Mouse (Mus musculus) embryonic facial prominence, embryonic 10.5 days (tissue): ENCODE data around the gene Uso1. TPM values are rescaled to one million over a fixed set of nuclear protein-coding genes. Genes with fewer than 3 reads are reported as not detected.

Source experiments
- DNase-seq: peaks from one replicate; pipeline ENCODE4 v3.0.0-alpha.2; 2017; ENCODE audit warnings: low spot score
- H3K27ac ChIP-seq: fragments of 300-500 bp; sonication (generic); replicated peaks from 2 replicates; pipeline ENCODE4 v1.5.1; 2016; ENCODE audit warnings: mild to moderate bottlenecking
- H3K27me3 ChIP-seq: fragments of 300-500 bp; sonication (generic); replicated peaks from 2 replicates; pipeline ENCODE4 v1.6.1; 2016; ENCODE audit warnings: low read depth, mild to moderate bottlenecking; ENCODE audit not compliant: poor library complexity, severe bottlenecking
- H3K36me3 ChIP-seq: fragments of 300-500 bp; sonication (generic); replicated peaks from 2 replicates; pipeline ENCODE4 v1.6.1; 2016; ENCODE audit warnings: mild to moderate bottlenecking, moderate library complexity
- H3K4me1 ChIP-seq: fragments of 300-500 bp; sonication (generic); 2 replicates; pipeline ENCODE4 v1.6.1; 2016
- H3K4me3 ChIP-seq: fragments of 300-500 bp; sonication (generic); 2 replicates; pipeline ENCODE4 v1.5.1; 2016; ENCODE audit warnings: mild to moderate bottlenecking, moderate library complexity
- H3K9me3 ChIP-seq: fragments of 300-500 bp; sonication (generic); 2 replicates; pipeline ENCODE4 v1.6.1; 2016; ENCODE audit warnings: mild to moderate bottlenecking
- WGBS: fragments of 180-500 bp; shearing (Covaris S2); methylation state at CpG from one replicate; pipeline ENCODE4 v1.1.7; 2016; 5-methylcytosine and 5-hydroxymethylcytosine counted together
- polyA plus RNA-seq: library from polyadenylated mRNA; unstranded; fragments of >200 nt; fragmentation: Nextera tagmentation; extraction: Ambion mirVana; gene quantifications from 2 replicates; pipeline ENCODE4 v1.2.1, GENCODE M21; 2016

Uso1 gene
- 36.8 and 38.0 TPM in 2 replicates for polyA plus RNA-seq

DNA sequence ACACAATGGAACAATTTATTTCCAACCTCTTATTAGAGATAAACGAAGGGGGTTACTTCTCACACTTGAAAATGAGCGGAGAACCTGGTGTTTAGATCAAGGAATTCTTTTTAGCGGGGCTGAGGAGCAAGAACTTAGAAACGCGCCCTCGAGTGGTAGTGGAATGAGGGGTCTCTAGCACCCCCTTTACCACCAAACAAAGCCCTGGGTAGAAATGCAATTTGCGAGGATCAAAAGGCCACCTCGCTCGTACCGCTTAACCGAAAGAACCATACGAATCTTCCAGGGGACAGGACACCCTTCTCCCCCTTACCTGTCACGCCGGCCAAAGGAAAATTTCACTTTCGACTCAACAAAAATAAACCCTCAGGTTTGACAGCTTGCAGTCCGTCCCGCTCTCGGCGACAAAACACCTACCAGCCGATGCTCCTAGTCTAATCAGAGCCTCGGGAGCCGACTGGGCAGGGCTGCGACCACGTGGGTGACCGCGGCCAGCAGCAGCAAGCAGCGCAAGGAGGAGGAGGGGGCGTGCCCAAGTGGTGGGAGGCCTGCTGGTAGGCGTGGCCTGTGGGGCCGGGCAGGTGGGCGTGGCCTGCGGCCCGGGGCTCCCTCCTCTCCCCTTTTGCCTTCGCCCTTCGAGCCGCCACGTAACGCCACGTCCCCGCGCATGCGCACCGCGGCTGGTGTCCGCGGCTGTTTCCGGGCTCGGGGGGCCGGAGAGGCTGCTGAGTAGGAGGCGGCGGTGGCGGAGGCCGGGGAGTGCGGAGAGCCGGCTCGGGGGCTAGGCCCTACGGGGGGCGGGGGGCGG, at the start of gene Uso1:
Uso1 (plus strand) TSS at position 700 of the 808 bp plus-strand sequence.
- 1% methylated on average over 59 of the region's 59 CpGs for WGBS
- H3K27me3 ChIP-seq: no peaks in the 10 kb centered on the region; the same call in 1 of the 2 replicates
- no peaks in the 10 kb centered on the region for H3K9me3 ChIP-seq
- peak; percentile 100 for DNase-seq
- peaks cover 10% of the 10 kb centered on the region; the same call in 1 of the 2 replicates for H3K36me3 ChIP-seq
- peaks cover 26% of the 10 kb centered on the region for H3K4me1 ChIP-seq
- H3K4me3 ChIP-seq: peak within 1 kb of the TSS; percentile 89
- peak within 1 kb of the TSS; percentile 91 for H3K27ac ChIP-seq

DNA sequence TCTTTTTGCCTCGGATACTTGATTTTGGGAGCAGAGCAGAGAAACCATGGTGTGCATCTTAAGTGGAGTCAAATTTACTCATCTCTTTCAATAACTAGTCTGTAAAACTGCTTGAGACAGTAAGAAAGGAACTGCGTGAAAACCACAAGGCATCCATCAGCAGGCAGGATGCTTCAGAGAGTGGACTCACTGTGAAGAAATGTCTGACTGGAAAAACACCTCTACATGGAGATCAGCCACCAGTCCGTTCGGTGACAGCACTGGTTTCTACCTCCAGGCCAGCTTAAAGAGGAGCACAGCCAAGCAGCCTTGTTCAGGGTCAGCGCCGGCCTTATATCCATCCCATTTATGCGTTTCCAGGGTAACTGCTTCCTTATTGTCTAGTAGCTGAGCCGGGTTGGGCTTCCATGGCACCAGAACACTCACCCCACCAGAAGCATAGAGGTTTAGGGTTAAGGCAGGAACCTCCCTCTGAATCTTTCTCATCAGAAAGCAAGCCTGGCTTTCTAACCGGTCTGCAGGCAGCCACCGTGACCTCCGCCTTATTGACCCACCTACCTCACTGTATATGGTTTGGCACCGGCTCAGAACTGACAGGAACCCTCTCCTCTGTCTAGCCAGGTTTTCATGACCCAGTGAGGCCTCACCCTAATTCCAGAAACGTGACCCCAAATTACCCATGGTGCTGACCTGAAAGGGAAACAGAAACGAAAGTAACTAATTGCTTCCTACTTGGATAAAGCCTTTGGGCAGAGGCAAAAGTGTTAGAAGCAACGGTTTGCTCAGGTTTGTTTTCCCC, 44.3 kb upstream of the Uso1 start:
- no peaks in the 10 kb centered on the region for H3K9me3 ChIP-seq
- no peaks in the 10 kb centered on the region for H3K27me3 ChIP-seq
- 51% methylated on average over 15 of the region's 15 CpGs for WGBS
- H3K4me3 ChIP-seq: no peak overlapping the region
- peaks cover 14% of the 10 kb centered on the region for H3K4me1 ChIP-seq
- no peaks in the 10 kb centered on the region for H3K36me3 ChIP-seq
- no peak overlapping the region for H3K27ac ChIP-seq
- DNase-seq: no peak

DNA sequence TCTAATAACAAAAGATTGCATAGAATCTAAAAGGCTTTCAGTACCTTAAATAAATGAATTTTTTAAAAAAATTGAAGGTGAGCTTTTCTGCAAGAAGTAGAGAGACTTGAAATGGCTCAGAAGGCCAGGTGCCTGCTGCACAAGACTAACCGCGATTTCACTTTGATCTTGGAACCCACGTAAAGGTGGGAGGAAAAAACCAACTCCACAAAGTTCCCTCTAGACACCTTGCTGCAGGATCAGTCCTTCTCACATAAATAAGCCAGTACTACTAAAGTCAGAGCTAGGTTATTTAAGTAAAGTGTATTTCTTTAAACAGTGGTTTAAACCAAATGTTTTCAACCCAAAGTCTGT, 43.7 kb upstream of the Uso1 start:
- no peaks in the 10 kb centered on the region for H3K27me3 ChIP-seq
- no peak overlapping the region for H3K27ac ChIP-seq
- WGBS: 77% methylated on average over 3 of the region's 3 CpGs
- no peaks in the 10 kb centered on the region for H3K36me3 ChIP-seq
- no peak for DNase-seq
- H3K9me3 ChIP-seq: no peaks in the 10 kb centered on the region
- H3K4me3 ChIP-seq: no peak overlapping the region
- H3K4me1 ChIP-seq: peaks cover 17% of the 10 kb centered on the region

DNA sequence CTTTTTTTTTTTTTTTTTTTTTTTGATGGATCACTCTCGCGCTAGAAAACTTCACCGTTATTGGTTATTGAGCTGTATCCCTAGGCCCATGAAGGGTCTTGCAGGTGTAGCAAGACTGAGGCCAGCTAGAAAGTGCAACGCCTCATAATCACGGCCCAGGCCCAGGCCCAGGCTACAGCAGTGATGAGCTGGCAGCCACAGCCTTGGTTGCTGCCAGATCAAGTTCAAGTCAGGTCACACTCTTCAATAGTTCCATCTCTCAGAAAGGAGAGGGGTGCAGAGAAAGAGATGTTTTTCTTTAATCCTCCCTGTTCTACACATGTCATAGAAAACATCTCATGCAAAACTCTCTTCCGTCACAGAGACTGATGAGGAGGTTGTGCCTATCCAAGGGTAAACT, 41.0 kb upstream of the Uso1 start:
- peaks cover 17% of the 10 kb centered on the region for H3K4me1 ChIP-seq
- DNase-seq: no peak
- no peak overlapping the region for H3K27ac ChIP-seq
- no peaks in the 10 kb centered on the region for H3K9me3 ChIP-seq
- no peaks in the 10 kb centered on the region for H3K36me3 ChIP-seq
- 91% methylated on average over 6 of the region's 6 CpGs for WGBS
- H3K27me3 ChIP-seq: no peaks in the 10 kb centered on the region
- H3K4me3 ChIP-seq: no peak overlapping the region

DNA sequence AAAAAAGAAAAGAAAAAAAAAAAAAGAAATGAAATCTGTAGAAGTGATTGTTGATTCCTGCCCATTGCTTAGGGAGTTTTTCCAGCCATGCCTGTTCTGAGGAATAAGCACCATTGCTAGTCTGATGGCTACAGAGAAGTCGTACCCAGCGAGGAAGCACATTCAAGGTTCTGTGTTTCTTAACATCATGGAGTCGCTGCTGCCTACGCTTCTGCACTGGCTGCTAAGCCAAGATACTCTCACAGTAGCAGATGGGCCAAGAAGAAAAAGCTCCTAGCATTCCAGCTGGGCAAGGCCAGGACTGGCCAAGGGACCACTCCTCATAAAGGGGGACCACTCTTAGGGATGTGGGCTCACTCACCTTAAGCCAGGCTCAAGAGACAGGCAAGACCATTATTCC, 40.0 kb upstream of the Uso1 start:
- H3K27me3 ChIP-seq: no peaks in the 10 kb centered on the region
- no peaks in the 10 kb centered on the region for H3K9me3 ChIP-seq
- WGBS: 90% methylated on average over 4 of the region's 4 CpGs
- H3K27ac ChIP-seq: no peak overlapping the region
- H3K4me1 ChIP-seq: peaks cover 17% of the 10 kb centered on the region
- no peak overlapping the region for H3K4me3 ChIP-seq
- no peak for DNase-seq
- H3K36me3 ChIP-seq: no peaks in the 10 kb centered on the region

DNA sequence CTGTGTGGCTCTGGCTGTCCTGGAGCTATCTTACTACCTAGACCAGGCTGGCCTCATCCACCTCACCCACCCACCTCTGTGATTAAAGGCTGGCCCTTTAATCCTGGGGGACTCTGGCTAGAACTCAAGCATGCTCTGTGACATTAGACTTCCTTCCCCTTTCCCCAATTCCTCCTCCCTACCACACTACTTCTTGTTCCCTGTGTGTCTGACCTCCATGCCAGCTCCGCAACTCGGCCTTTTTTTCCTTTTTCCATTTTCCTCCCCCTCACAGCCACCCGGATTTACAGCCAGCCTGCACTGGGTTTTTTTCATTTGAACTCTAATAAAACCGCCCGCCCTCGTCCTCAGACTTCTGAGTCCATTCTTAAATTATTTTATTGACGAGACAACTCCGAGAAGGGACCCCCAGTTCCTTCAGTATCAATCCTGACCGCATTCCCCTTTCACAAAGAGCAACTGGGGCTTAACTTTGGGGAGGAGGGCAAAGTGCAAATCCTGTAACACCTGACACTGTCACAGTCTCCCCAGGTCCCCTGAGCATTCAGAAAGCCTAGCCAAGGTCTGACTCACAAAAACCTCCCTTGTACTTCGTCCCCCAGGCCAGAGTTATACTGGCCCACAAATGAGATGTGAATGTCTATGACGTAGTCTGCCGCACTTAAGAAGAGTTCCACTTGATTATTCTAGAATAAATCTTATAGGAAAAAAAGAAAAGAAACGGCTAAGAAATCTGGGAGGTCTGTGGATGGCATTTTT, 39.2 kb upstream of the Uso1 start:
- H3K4me1 ChIP-seq: peaks cover 10% of the 10 kb centered on the region
- H3K4me3 ChIP-seq: no peak overlapping the region
- DNase-seq: no peak
- H3K36me3 ChIP-seq: no peaks in the 10 kb centered on the region
- H3K27ac ChIP-seq: no peak overlapping the region
- no peaks in the 10 kb centered on the region for H3K27me3 ChIP-seq
- H3K9me3 ChIP-seq: no peaks in the 10 kb centered on the region
- WGBS: 66% methylated on average over 13 of the region's 13 CpGs

DNA sequence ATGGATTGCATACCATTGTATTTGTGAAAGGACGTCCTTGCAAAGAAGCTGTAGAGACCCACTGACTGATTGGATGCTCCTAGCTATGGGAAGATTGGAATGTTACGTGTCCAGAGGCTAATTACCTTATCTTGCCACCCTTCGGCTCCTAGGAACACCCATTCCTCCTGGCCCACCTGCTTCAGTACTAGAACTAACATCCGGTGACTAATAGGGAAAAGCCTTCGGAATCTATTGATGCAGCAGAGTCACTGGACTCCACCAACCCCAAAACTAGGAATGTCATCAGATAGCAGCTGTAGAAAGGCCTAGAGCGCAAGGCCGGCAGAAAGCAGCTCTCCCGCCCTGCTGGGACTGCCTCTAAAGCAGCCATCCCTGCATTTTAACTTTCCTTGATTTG, 36.1 kb upstream of the Uso1 start:
- Histone ChIP-seq H3K4me1 (peaks cover 11% of the 10 kb centered on the region), H3K27me3 (no peaks in the 10 kb centered on the region), H3K36me3 (no peaks in the 10 kb centered on the region), H3K27ac (no peak overlapping the region), H3K4me3 (no peak overlapping the region), H3K9me3 (no peaks in the 10 kb centered on the region)
- DNase-seq: no peak
- WGBS: 88% methylated on average over 8 of the region's 8 CpGs

DNA sequence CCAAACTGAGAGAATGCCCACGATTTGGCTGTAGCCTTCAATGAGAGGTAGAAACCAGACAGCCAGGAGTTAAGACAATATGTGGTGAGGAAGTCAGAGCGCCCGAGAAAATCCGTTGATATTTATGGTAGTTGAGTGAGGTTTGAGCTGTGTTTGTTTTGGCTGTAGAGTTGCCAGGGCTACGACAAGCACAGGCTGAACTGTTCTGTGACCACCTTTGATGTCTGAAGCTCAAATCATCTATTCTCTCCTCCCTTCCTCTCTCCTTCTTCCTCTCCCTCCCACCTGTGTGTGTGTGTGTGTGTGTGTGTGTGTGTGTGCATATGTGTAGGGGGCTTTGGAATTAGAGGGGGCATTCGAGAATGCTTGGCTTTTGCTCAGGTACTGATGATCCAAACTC, 34.7 kb upstream of the Uso1 start:
- no peak for DNase-seq
- H3K27me3 ChIP-seq: no peaks in the 10 kb centered on the region
- H3K27ac ChIP-seq: no peak overlapping the region
- H3K9me3 ChIP-seq: no peaks in the 10 kb centered on the region
- no peaks in the 10 kb centered on the region for H3K36me3 ChIP-seq
- H3K4me3 ChIP-seq: no peak overlapping the region
- peaks cover 15% of the 10 kb centered on the region for H3K4me1 ChIP-seq
- 67% methylated on average over 6 of the region's 6 CpGs for WGBS

DNA sequence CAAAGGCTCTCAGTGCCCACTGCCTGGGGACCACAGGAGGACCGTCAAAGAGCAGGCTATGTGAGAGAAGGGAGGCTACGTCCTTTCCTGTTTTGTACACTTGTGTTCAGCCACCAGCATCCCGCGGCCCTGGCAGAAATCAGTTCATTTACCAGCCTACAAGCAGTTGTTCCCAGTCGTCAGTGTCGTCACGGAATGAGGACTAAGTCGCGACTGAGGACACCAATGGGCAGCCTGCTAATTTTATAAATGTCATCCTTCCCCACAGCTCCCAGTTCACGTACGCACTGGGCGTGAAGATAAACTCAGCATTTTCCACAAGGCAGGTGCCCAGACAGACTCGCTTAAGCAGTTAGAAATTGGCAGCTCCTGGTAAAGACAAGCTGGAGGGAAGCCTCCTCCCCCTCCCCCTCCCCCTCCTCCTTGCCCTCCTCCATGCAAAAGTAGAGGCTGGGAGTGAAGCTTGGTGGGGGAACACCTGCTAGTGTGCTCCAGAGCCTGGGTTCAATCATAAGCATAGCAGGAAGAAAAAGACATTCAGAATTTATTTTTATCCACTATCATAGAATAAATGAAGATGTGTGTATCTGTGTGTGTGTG, 33.8 kb upstream of the Uso1 start:
- no peaks in the 10 kb centered on the region for H3K9me3 ChIP-seq
- H3K36me3 ChIP-seq: no peaks in the 10 kb centered on the region
- no peak for DNase-seq
- no peaks in the 10 kb centered on the region for H3K27me3 ChIP-seq
- H3K4me3 ChIP-seq: no peak overlapping the region
- no peak overlapping the region for H3K27ac ChIP-seq
- whole genome bisulfite sequencing: 76% methylated on average over 13 of the region's 13 CpGs
- H3K4me1 ChIP-seq: peaks cover 8% of the 10 kb centered on the region; the same call in 1 of the 2 replicates

DNA sequence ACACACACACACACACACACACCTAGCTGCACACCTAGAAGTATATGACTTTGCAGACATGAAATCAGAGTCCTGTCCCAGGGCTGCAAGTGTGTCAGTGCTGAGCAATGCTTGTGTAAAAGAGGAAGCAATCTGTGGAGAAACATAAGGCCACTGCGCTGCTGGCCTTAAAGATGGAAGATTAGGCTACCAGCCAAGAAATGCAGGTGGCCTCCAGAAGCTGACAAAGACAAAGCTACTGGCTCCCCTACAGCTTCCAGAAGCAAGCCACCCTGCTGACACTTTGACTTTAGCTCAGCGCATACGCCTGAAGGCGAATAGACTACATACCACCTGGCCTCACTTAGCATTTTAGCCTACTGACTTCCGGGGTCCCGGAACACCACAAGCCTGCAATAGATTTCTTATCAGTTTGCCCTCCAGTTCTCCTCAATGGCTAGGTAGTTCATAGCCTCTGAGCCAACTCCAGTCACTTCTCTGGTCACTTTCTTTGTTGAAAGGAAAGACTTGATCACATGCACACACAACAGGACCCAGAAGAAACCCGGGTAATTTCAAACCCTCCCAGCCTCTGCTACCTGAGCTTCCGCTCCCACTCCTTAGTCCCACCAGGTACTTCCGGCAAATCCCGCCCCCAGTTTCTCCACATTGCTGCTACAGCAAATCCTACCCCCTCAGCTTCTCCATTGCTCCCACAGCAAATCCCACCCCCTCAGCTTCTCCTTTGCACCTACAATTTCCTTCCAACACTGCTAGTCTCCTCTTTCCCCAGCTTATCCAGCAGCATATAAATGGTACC, 31.2 kb upstream of the Uso1 start:
- WGBS: 48% methylated on average over 10 of the region's 10 CpGs
- Histone ChIP-seq H3K4me1 (peaks cover 8% of the 10 kb centered on the region; the same call in 1 of the 2 replicates), H3K36me3 (no peaks in the 10 kb centered on the region), H3K4me3 (no peak overlapping the region), H3K27me3 (no peaks in the 10 kb centered on the region), H3K27ac (no peak overlapping the region), H3K9me3 (no peaks in the 10 kb centered on the region)
- DNase-seq: no peak

DNA sequence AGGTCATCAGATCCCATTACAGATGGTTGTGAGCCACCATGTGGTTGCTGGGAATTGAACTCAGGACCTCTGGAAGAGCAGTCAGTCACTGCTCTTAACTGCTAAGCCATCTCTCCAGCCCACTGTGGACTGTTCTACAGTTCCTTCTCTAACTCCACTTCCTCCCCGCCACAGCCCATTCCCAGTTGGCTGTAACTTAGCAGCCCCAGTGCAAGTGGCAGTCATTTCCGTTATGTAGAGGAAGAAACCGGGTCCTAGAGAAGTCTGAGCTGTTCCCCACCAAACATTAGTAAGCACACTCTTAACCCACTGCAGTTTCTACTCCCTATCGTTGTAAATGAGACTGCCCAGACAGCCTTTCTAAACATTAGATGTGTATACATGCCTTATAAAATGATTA, 30.5 kb upstream of the Uso1 start:
- 92% methylated on average over 4 of the region's 4 CpGs for WGBS
- no peaks in the 10 kb centered on the region for H3K9me3 ChIP-seq
- peaks cover 2% of the 10 kb centered on the region; the same call in 1 of the 2 replicates for H3K27me3 ChIP-seq

More for the DNA sequence above, 30.5 kb upstream of the Uso1 start:
- Histone ChIP-seq H3K4me3 (no peak overlapping the region), H3K4me1 (peaks cover 11% of the 10 kb centered on the region), H3K27ac (no peak overlapping the region), H3K36me3 (no peaks in the 10 kb centered on the region)
- no peak for DNase-seq
